Mouse (Mus musculus) limb, embryonic 14.5 days (tissue): Measurements from ENCODE around the gene Pcnx. TPM values are rescaled to one million over a fixed set of nuclear protein-coding genes. Genes with fewer than 3 reads are reported as not detected.

Experiments
- ATAC-seq: fragments of 200-750 bp; cut with Nextera tagmentation; 2 replicates; pipeline ENCODE4 v1.8.0; 2017; ENCODE audit warnings: low read depth, moderate number of reproducible peaks, moderate TSS enrichment; ENCODE audit not compliant: low FRiP score
- DNase-seq: peaks from one replicate; pipeline ENCODE4 v3.0.0-alpha.2; 2015; ENCODE audit warnings: low spot score
- H3K27ac ChIP-seq: fragments of 300-500 bp; sonication (generic); replicated peaks from 2 replicates; pipeline ENCODE4 v1.5.1; 2014; ENCODE audit warnings: low read depth, mild to moderate bottlenecking, low read length, moderate library complexity, mixed read lengths
- H3K27me3 ChIP-seq: fragments of 300-500 bp; sonication (generic); 2 replicates; pipeline ENCODE4 v1.6.1; 2014; ENCODE audit warnings: low read length, mixed read lengths; ENCODE audit not compliant: control insufficient read depth, insufficient read depth
- H3K36me3 ChIP-seq: fragments of 300-500 bp; sonication (generic); 2 replicates; pipeline ENCODE4 v1.6.1; 2014; ENCODE audit warnings: mild to moderate bottlenecking, low read length, moderate library complexity, mixed read lengths; ENCODE audit not compliant: control insufficient read depth, insufficient read depth
- H3K4me1 ChIP-seq: fragments of 300-500 bp; sonication (generic); 2 replicates; pipeline ENCODE4 v1.6.1; 2014; ENCODE audit warnings: antibody characterized with exemption, low read length, mixed read lengths; ENCODE audit not compliant: control insufficient read depth, insufficient read depth
- H3K4me2 ChIP-seq: fragments of 300-500 bp; sonication (generic); replicated peaks from 2 replicates; pipeline ENCODE4 v1.6.1; 2014; ENCODE audit warnings: low read depth, mild to moderate bottlenecking, low read length, moderate library complexity; ENCODE audit not compliant: severe bottlenecking
- H3K4me3 ChIP-seq: fragments of 300-500 bp; sonication (generic); replicated peaks from 2 replicates; pipeline ENCODE4 v1.5.1; 2014; ENCODE audit warnings: low read length
- H3K9ac ChIP-seq: fragments of 300-500 bp; sonication (generic); 2 replicates; pipeline ENCODE4 v1.6.1; 2014; ENCODE audit warnings: mild to moderate bottlenecking, low read depth, low read length, moderate library complexity; ENCODE audit not compliant: severe bottlenecking
- H3K9me3 ChIP-seq: fragments of 300-500 bp; sonication (generic); 2 replicates; pipeline ENCODE4 v1.6.1; 2016; ENCODE audit warnings: low read length; ENCODE audit not compliant: control insufficient read depth
- POLR2A ChIP-seq: fragments of 200-500 bp; IDR thresholded peaks from 2 replicates; pipeline ENCODE4 v1.8.0; 2012; ENCODE audit warnings: inconsistent platforms, mild to moderate bottlenecking, moderate library complexity, borderline replicate concordance; ENCODE audit not compliant: insufficient read depth, insufficient read length; ENCODE audit errors: extremely low read depth
- WGBS: fragments of 180-500 bp; shearing (Covaris S2); extraction: QIAGEN DNeasy Blood & Tissue Kit; methylation state at CpG from one replicate; pipeline ENCODE4 v1.1.7; 2014; 5-methylcytosine and 5-hydroxymethylcytosine counted together
- polyA plus RNA-seq, 2 experiments: library from polyadenylated mRNA; depleted of rRNA in 1 of 2; stranded (reverse) in 1 of 2; unstranded in 1 of 2; fragments of >200 nt; fragmentation: Nextera tagmentation in 1 of 2; extraction: Ambion mirVana in 1 of 2; gene quantifications; 2 replicates each; pipeline versions ENCODE4 v1.2.1 to v1.2.3; 2012 to 2014

Gene Pcnx
- polyA plus RNA-seq, 2 experiments, result 18.4 to 36.6 TPM

DNA sequence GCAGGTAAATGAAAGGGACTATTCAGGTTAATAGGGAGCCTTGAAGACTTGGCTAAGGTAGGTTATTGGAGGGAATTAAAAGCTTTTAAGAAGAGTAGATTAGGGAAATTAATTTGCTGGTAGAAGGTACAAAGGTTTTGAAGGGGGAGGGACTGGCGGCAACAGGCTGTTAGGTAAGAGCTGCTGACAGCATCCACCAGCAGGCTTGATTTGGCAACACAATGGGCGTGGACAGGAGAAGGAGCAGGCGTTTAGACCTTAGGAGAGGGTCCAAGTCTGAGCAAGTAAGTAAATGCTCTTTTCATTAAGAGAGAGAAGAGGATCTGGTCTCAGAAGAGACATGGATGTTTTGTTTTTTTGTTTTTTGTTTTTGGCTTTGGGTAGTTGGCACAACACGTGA is 3.1 kb upstream of the Pcnx start:
- no peak for TF ChIP-seq POLR2A
- Histone ChIP-seq H3K9ac (no peak overlapping the region), H3K36me3 (no peaks in the 10 kb centered on the region), H3K27me3 (no peaks in the 10 kb centered on the region), H3K4me3 (no peak overlapping the region), H3K27ac (no peak overlapping the region), H3K4me2 (no peak overlapping the region), H3K4me1 (peaks cover 17% of the 10 kb centered on the region), H3K9me3 (no peaks in the 10 kb centered on the region)
- 35% methylated on average over 4 of the region's 4 CpGs for WGBS
- ATAC-seq, result no peak
- no peak for DNase-seq

DNA sequence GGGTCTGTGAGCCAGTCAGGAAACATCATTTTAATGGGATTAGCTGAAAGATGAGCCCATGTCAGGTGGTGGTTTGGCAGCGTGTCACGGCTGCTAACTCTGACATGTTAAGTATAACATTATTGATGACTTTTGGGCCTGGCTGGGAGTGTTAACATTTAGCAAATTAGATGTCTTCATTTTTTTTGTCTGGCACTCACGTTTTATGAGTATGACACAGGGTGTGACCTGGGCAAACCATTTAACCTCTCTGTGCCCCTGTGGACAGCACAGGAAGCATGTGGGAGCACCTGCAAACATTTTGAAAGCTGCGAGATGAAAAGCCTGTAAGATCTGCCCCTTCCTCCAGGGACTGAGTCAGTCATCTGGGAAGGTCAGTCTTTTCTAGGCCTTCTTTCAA is 2.6 kb upstream of the Pcnx start:
- no peak for ATAC-seq
- Histone ChIP-seq H3K4me3 (no peak overlapping the region), H3K27me3 (no peaks in the 10 kb centered on the region), H3K9me3 (no peaks in the 10 kb centered on the region), H3K4me2 (no peak overlapping the region), H3K27ac (no peak overlapping the region), H3K36me3 (no peaks in the 10 kb centered on the region), H3K4me1 (peaks cover 22% of the 10 kb centered on the region), H3K9ac (no peak overlapping the region)
- no peak for TF ChIP-seq POLR2A
- DNase-seq, result peak; percentile 17
- WGBS, result 17% methylated on average over 4 of the region's 4 CpGs

DNA sequence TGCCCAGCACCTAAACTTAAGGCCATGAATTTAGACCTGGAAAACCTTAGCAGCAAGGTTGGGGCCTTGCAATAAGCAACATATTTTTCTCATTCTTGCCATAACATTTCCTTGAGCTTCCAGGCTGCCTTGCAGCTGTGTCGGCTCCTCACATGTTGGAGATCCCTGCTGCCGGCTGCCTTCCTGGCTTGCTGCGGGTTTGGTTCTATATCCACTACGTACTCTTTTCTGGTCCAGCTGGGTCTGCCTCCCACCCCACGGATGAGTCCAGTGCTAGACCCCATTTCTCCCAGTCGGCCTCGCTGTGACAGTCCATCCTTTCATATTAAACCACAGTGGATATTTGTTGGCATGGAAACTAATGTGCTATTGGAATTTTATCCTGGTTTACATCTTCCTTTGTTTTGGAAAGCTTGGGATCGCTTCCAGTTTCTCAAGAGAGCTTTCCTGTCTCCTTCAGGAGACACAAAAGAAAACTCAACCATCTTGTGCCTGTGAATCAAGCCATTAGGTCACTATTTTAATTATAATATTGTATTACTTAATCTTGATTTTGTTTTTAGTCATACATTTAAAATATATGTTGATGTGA is 1.7 kb upstream of the Pcnx start:
- DNase-seq, result peak; percentile 12
- 65% methylated on average over 8 of the region's 8 CpGs for WGBS

DNA sequence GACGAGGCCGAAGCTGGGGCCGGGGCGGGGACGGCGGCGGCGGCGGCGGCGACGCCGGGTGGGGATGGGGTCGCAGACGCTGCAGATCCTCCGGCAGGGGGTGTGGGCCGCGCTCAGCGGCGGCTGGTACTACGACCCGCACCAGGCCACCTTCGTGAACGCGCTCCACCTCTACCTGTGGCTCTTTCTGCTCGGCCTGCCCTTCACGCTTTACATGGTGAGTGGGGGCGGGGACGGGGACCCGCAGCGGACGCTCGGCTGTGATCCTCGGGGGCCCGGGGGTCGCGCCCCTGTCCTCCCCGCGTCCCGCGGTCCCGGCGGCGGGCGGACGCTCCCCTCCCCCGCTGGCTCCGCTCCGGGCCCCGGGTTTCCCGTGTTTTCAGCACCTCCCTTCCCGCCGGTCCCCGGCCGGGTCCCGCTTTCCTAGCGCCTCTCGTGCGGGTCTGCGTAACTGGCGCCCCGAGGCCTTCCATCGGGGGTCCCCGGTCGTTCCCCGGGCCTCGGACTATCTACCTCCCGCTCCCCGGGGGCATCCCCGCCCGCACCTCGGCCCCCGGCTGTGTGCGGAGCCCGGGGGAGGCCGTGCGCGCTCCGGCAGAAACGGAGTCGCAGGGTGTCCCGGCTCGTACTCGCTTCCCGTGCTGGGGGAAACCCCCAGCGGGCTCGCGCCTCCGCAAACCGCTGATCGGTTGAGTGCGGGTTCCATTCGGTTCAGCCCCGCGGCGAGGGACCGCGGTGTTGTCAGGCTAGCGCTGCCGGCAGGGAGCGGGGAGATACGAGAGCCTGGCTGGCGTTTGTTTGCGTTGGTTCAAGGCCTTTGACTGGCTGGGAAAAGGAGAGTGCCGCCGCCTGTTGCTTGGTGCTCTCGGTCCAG is 722 bp downstream of the Pcnx start:
- peak overlapping the region; percentile 89 for H3K27ac ChIP-seq
- peak overlapping the region; percentile 93 for H3K9ac ChIP-seq
- peak overlapping the region; percentile 67 for H3K4me2 ChIP-seq
- H3K36me3 ChIP-seq, result no peaks in the 10 kb centered on the region
- H3K4me1 ChIP-seq, result peaks cover 26% of the 10 kb centered on the region
- DNase-seq, result peak; percentile 47
- ATAC-seq, result peak; percentile 56
- peak overlapping the region; percentile 97 for H3K4me3 ChIP-seq
- WGBS, result under 1% methylated on average over 67 of the region's 107 CpGs
- H3K27me3 ChIP-seq, result no peaks in the 10 kb centered on the region
- H3K9me3 ChIP-seq, result no peaks in the 10 kb centered on the region
- TF ChIP-seq POLR2A, result no peak

More for the DNA sequence above, 1.7 kb upstream of the Pcnx start:
- no peak for TF ChIP-seq POLR2A
- H3K9ac ChIP-seq, result no peak overlapping the region
- no peak overlapping the region for H3K27ac ChIP-seq
- peak; percentile 11; the same call in 1 of the 2 replicates for ATAC-seq
- H3K27me3 ChIP-seq, result no peaks in the 10 kb centered on the region
- no peak overlapping the region for H3K4me3 ChIP-seq
- H3K36me3 ChIP-seq, result no peaks in the 10 kb centered on the region
- peaks cover 26% of the 10 kb centered on the region for H3K4me1 ChIP-seq
- H3K4me2 ChIP-seq, result no peak overlapping the region
- no peaks in the 10 kb centered on the region for H3K9me3 ChIP-seq

- H3K4me2 ChIP-seq, result peak overlapping the region; percentile 67
- no peak for ATAC-seq
- no peaks in the 10 kb centered on the region for H3K9me3 ChIP-seq
- DNase-seq, result no peak
- TF ChIP-seq POLR2A, result no peak
- H3K27me3 ChIP-seq, result no peaks in the 10 kb centered on the region
- no peaks in the 10 kb centered on the region for H3K36me3 ChIP-seq
- H3K4me1 ChIP-seq, result peaks cover 26% of the 10 kb centered on the region
- 17% methylated on average over 18 of the region's 18 CpGs for WGBS
- peak overlapping the region; percentile 93 for H3K9ac ChIP-seq
- H3K27ac ChIP-seq, result no peak overlapping the region
- peak overlapping the region; percentile 97 for H3K4me3 ChIP-seq
Measured at GRCm38 (mm10) chr12:81861199-81862085, 1.6 kb downstream of the Pcnx start.
